ENCODE assay signal across 8 mouse cellular contexts in genomic region chr13:59145677-59146555, GRCm38 (mm10).
DNase-seq lines count a peak whose midpoint lies in the region; ATAC-seq lines count a peak whose summit lies in the region.

No protein-coding gene starts in this region.

- H3K27ac ChIP-seq in heart, embryonic 10.5 days = no peak overlapping the region
- peak overlapping the region; percentile 87 for H3K27ac ChIP-seq in midbrain, embryonic 15.5 days
- H3K27ac ChIP-seq in intestine, embryonic 16.5 days (ENCODE audit: low read length) = no peak overlapping the region

- H3K27me3 ChIP-seq in heart, embryonic 10.5 days (ENCODE audit: insufficient read depth, poor library complexity, severe bottlenecking) = no peaks in the 10 kb centered on the region
- no peaks in the 10 kb centered on the region for H3K27me3 ChIP-seq in midbrain, embryonic 15.5 days (replicated peaks)
- no peaks in the 10 kb centered on the region for H3K27me3 ChIP-seq in intestine, embryonic 16.5 days (replicated peaks; ENCODE audit: control insufficient read depth, insufficient read depth, low read length)

- WGBS in heart, embryonic 10.5 days = 59% methylated on average over 21 of the region's 21 CpGs
- 31% methylated on average over 21 of the region's 21 CpGs for WGBS in midbrain, embryonic 15.5 days
- WGBS in intestine, embryonic 16.5 days = 56% methylated on average over 21 of the region's 21 CpGs

- no peaks in the 10 kb centered on the region for H3K36me3 ChIP-seq in heart, embryonic 10.5 days
- no peaks in the 10 kb centered on the region for H3K36me3 ChIP-seq in midbrain, embryonic 15.5 days (replicated peaks)
- no peaks in the 10 kb centered on the region for H3K36me3 ChIP-seq in intestine, embryonic 16.5 days (ENCODE audit: control insufficient read depth, insufficient read depth, low read length)

- H3K9ac ChIP-seq in midbrain, embryonic 15.5 days = no peak overlapping the region
- no peak overlapping the region for H3K9ac ChIP-seq in intestine, embryonic 16.5 days (ENCODE audit: low read depth, low read length)

- peak overlapping the region; percentile 23 for H3K4me2 ChIP-seq in midbrain, embryonic 15.5 days
- no peak overlapping the region for H3K4me2 ChIP-seq in intestine, embryonic 16.5 days (ENCODE audit: low read depth, low read length)

- DNase-seq in gastrocnemius, adult 18-20 months (ENCODE audit: low spot score) = peak; percentile 16
- no peak for DNase-seq in gastrocnemius, adult 8-10 months (ENCODE audit: low spot score in 2 of 2)
- peak; percentile 79 for DNase-seq in embryo, embryonic 11 days
- peak; percentile 78 for DNase-seq in heart, embryonic 10.5 days (ENCODE audit: low spot score)
- DNase-seq in layer of hippocampus, postnatal 36 days = peak; percentile 92 to 93
- DNase-seq in spleen, adult 12 weeks (ENCODE audit: low spot score) = no peak

- H3K4me3 ChIP-seq in heart, embryonic 10.5 days = no peak overlapping the region
- H3K4me3 ChIP-seq in midbrain, embryonic 15.5 days = no peak overlapping the region
- H3K4me3 ChIP-seq in intestine, embryonic 16.5 days (ENCODE audit: low read length) = no peak overlapping the region

- ATAC-seq in midbrain, embryonic 15.5 days (replicated peaks) = peak; percentile 86
- no peak for ATAC-seq in intestine, embryonic 16.5 days

- H3K4me1 ChIP-seq in heart, embryonic 10.5 days = peaks cover 3% of the 10 kb centered on the region; the same call in 1 of the 2 replicates
- peaks cover 39% of the 10 kb centered on the region for H3K4me1 ChIP-seq in midbrain, embryonic 15.5 days
- H3K4me1 ChIP-seq in intestine, embryonic 16.5 days (ENCODE audit: control insufficient read depth, insufficient read depth, low read length) = no peaks in the 10 kb centered on the region

- H3K9me3 ChIP-seq in heart, embryonic 10.5 days = no peaks in the 10 kb centered on the region
- H3K9me3 ChIP-seq in midbrain, embryonic 15.5 days = no peaks in the 10 kb centered on the region
- H3K9me3 ChIP-seq in intestine, embryonic 16.5 days (ENCODE audit: control insufficient read depth, low read length) = no peaks in the 10 kb centered on the region

Comparison
In these comparisons a context has a peak if more than half of its experiments do, and no peak if none do; other contexts are left out.
1. DNase-seq: peak in gastrocnemius, adult 18-20 months (single experiment), embryo, embryonic 11 days (single experiment), heart, embryonic 10.5 days (single experiment) and layer of hippocampus, postnatal 36 days (2 of 2); none in gastrocnemius, adult 8-10 months (0 of 2) and spleen, adult 12 weeks (single experiment).